Mouse (Mus musculus) heart, embryonic 12.5 days (tissue): ENCODE measurements around the gene Cnot4. TPM values are rescaled to one million over a fixed set of nuclear protein-coding genes. Genes with fewer than 3 reads are reported as not detected.
"Not testable (repeated sequence)": the region's sequence is repeated elsewhere in the genome, so short reads cannot be mapped to it uniquely, and the experiment has no call there.

Experiments
- ATAC-seq: fragments of 200-750 bp; cut with Nextera tagmentation; 2 replicates; pipeline ENCODE4 v1.8.0; 2017; ENCODE audit warnings: moderate TSS enrichment, moderate library complexity; ENCODE audit not compliant: insufficient number of reproducible peaks, low FRiP score
- H3K27ac ChIP-seq: fragments of 300-500 bp; sonication (generic); 2 replicates; pipeline ENCODE4 v1.5.1; 2016; ENCODE audit warnings: mild to moderate bottlenecking, moderate library complexity; ENCODE audit not compliant: poor library complexity, severe bottlenecking
- H3K27me3 ChIP-seq: fragments of 300-500 bp; sonication (generic); replicated peaks from 2 replicates; pipeline ENCODE4 v1.6.1; 2016; ENCODE audit warnings: mild to moderate bottlenecking, moderate library complexity
- H3K36me3 ChIP-seq: fragments of 300-500 bp; sonication (generic); 2 replicates; pipeline ENCODE4 v1.6.1; 2016; ENCODE audit warnings: mild to moderate bottlenecking, moderate library complexity
- H3K4me1 ChIP-seq: fragments of 300-500 bp; sonication (generic); replicated peaks from 2 replicates; pipeline ENCODE4 v1.6.1; 2016; ENCODE audit warnings: mild to moderate bottlenecking
- H3K4me2 ChIP-seq: fragments of 300-500 bp; sonication (generic); 2 replicates; pipeline ENCODE4 v1.6.1; 2016; ENCODE audit warnings: mild to moderate bottlenecking, moderate library complexity
- H3K4me3 ChIP-seq: fragments of 300-500 bp; sonication (generic); 2 replicates; pipeline ENCODE4 v1.5.1; 2016; ENCODE audit warnings: mild to moderate bottlenecking
- H3K9ac ChIP-seq: fragments of 300-500 bp; sonication (generic); 2 replicates; pipeline ENCODE4 v1.6.1; 2016; ENCODE audit warnings: mild to moderate bottlenecking, moderate library complexity
- H3K9me3 ChIP-seq: fragments of 300-500 bp; sonication (generic); replicated peaks from 2 replicates; pipeline ENCODE4 v1.6.1; 2016; ENCODE audit warnings: mild to moderate bottlenecking, moderate library complexity
- WGBS: fragments of 180-500 bp; shearing (Covaris S2); methylation state at CpG from one replicate; pipeline ENCODE4 v1.1.7; 2016; 5-methylcytosine and 5-hydroxymethylcytosine counted together
- polyA plus RNA-seq: library from polyadenylated mRNA; unstranded; fragments of >200 nt; fragmentation: Nextera tagmentation; extraction: Ambion mirVana; gene quantifications from 2 replicates; pipeline ENCODE4 v1.2.1, GENCODE M21; 2016

The Cnot4 gene
- polyA plus RNA-seq = 22.4 and 23.3 TPM in 2 replicates

DNA sequence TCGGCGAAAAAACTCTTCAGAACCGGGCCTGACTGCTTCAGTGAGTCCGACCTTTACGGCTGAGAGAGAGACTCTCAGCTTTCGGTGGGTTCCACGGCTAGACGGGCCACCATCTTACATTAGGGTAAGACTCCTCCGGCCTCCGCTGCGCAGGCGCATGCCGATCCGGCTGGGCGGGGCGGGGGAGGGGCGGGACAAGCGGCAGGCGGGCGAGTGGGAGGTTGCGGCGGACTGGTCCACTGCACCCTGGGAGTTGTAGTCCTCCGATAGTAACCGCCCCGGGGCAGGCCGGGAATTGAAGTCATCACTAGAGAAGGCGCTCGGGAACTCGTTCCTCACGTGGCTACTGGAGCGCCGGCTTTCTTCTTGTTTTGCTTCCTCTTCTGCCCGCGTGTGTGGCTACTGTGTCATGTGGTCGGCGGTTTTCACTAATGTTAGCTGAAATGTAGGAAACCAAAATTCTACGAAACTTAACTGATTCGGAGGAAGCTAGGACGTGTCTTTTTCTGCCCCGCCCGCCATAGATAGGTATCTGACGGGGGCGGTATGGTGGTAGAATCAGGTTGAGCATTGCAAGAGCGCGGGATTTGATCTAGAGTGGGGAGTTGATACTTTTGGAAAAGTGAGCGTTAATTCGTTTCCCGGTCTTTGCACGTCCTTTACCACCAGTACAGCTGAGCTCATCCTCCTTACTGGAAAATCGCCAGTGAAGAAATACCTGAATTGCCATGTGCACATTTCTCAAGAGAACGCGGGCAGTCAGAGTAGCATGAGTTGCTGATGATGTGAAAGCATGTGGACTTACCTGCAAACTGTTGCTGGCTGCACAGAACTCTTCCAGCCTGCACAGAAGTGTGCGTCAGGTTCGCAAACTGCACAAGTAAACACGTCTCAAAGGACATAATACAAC lies at the start of gene Cnot4:
TSS of gene Cnot4 (minus strand) at position 146 of the 910 bp plus-strand sequence.
- Histone ChIP-seq H3K4me3 (peak within 1 kb of the TSS; percentile 88), H3K4me2 (peak within 1 kb of the TSS; percentile 98), H3K27ac (peak within 1 kb of the TSS; percentile 87), H3K4me1 (peaks cover 13% of the 10 kb centered on the region), H3K36me3 (no peaks in the 10 kb centered on the region), H3K9me3 (no peaks in the 10 kb centered on the region), H3K9ac (peak within 1 kb of the TSS; percentile 92), H3K27me3 (no peaks in the 10 kb centered on the region)
- WGBS = under 1% methylated on average over 55 of the region's 55 CpGs
- ATAC-seq = peak; percentile 100

GRCm38 (mm10) chr6:35179299-35179698 lies 45.8 kb upstream of the Cnot4 start:
- not testable (repeated sequence) for H3K4me2 ChIP-seq, H3K36me3 ChIP-seq, H3K4me1 ChIP-seq, H3K9me3 ChIP-seq, H3K27me3 ChIP-seq, H3K27ac ChIP-seq, H3K4me3 ChIP-seq, ATAC-seq, H3K9ac ChIP-seq
- WGBS = 95% methylated on average over 3 of the region's 3 CpGs

DNA sequence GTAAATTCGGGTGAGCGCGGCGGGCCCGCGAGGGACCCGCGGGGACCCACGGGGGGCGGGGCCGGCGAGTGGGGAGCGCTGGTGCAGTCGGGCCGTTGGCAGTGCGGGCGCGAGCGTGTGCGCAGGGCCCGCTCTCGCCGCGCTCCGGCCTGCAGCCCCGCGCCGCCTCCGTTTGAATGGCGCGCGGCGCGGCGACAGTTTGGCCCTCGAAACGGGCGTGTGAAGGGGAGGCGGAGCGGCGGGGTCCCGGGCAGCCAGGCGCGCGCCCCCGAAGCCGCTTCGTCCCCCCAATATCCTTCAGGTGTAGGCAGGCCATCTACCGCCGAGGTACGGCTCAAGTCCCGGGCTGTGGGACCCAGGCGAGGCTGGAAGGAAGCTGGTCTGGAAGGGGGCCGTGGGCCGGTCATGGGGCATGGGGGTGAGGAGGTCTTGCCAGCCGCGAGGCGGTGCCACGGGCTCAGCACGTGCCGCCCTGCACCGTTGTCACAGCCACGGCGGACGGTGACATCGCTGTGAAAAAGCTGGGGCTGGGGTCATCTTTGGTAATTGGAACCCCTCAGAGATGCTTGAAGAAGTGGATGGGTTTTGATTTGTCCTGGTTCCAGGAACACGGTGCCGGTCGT lies 44.2 kb upstream of the Cnot4 start:
- no peaks in the 10 kb centered on the region for H3K36me3 ChIP-seq
- peak; percentile 74 for ATAC-seq
- no peaks in the 10 kb centered on the region for H3K27me3 ChIP-seq
- peak overlapping the region; percentile 97 for H3K9ac ChIP-seq
- peak overlapping the region; percentile 95 for H3K27ac ChIP-seq
- H3K4me3 ChIP-seq = peak overlapping the region; percentile 90
- WGBS = under 1% methylated on average over 64 of the region's 69 CpGs
- H3K4me2 ChIP-seq = peak overlapping the region; percentile 91
- no peaks in the 10 kb centered on the region for H3K9me3 ChIP-seq
- peaks cover 9% of the 10 kb centered on the region for H3K4me1 ChIP-seq

DNA sequence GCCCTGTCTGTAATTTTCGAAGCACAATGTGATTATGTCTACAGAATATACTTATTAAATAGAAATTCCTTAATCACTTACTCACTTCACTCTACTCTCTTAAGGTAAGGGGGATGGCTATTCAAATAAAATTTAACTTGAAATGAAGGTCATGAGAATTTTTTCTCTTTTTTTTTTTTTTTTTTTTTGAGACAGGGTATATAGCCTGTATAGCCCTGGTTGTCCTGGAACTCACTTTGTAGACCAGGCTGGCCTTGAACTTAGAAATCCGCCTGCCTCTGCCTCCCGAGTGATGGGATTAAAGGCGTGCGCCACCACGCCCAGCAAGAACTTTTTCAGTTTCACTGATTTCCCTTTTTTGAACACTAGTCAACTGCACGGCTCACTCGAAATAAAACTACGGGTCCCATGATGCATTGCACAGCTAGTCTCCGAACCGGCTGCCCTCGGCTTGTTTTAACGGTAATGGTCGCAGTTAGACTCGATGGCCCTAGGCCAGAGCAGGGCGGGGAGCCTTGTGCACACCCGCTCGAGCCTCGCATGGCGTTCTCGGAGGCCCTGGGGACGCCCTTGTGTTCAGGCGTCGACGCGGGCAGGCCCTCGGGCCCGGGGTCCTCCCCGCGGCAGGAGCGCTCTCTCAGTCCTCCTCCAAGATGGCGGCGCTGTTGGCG lies 43.6 kb upstream of the Cnot4 start, which contains the start of gene Nup205:
TSS of gene Nup205 (plus strand) at position 443 of the 671 bp plus-strand sequence.
- H3K27ac ChIP-seq = peak within 1 kb of the TSS; percentile 95
- ATAC-seq = peak; percentile 91
- peaks cover 8% of the 10 kb centered on the region for H3K4me1 ChIP-seq
- H3K27me3 ChIP-seq = no peaks in the 10 kb centered on the region
- WGBS = 3% methylated on average over 34 of the region's 34 CpGs
- peak within 1 kb of the TSS; percentile 97 for H3K9ac ChIP-seq
- H3K9me3 ChIP-seq = no peaks in the 10 kb centered on the region
- peak within 1 kb of the TSS; percentile 91 for H3K4me2 ChIP-seq
- H3K4me3 ChIP-seq = peak within 1 kb of the TSS; percentile 90
- no peaks in the 10 kb centered on the region for H3K36me3 ChIP-seq

DNA sequence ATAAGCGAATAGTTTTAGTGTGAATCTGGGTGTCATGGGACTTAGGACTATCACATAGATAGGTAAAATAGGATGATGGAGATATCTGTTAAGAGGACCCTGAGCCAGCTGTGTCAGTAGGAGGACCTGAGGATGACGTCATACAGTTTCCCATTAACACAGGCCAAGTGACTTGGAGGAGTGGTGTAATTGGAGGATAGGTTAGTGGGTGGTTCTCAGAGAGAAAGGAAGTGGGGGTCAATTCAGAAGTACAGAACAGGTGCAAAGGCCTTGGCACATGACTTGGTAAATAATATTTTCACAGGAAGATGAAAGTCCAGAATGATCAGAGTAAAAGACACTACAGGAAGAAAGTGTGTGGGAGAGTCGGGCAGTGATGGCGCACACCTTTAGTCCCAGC lies 39.7 kb upstream of the Cnot4 start:
- ATAC-seq = no peak
- no peak overlapping the region for H3K9ac ChIP-seq
- H3K9me3 ChIP-seq = peaks cover 3% of the 10 kb centered on the region; the same call in 1 of the 2 replicates
- WGBS = 76% methylated on average over 4 of the region's 4 CpGs
- no peak overlapping the region for H3K4me2 ChIP-seq
- H3K27ac ChIP-seq = no peak overlapping the region
- H3K27me3 ChIP-seq = no peaks in the 10 kb centered on the region
- H3K36me3 ChIP-seq = no peaks in the 10 kb centered on the region
- no peaks in the 10 kb centered on the region for H3K4me1 ChIP-seq
- no peak overlapping the region for H3K4me3 ChIP-seq

GRCm38 (mm10) chr6:35172028-35172427 lies 38.5 kb upstream of the Cnot4 start:
- not testable (repeated sequence) for H3K27ac ChIP-seq, H3K4me3 ChIP-seq, H3K4me1 ChIP-seq, H3K27me3 ChIP-seq, H3K4me2 ChIP-seq, H3K9me3 ChIP-seq, H3K36me3 ChIP-seq, ATAC-seq, H3K9ac ChIP-seq
- WGBS = 62% methylated on average over 3 of the region's 3 CpGs

- H3K4me2 ChIP-seq = no peak overlapping the region
- WGBS = 43% methylated on average over 4 of the region's 4 CpGs
These were observed 35.7 kb upstream of the Cnot4 start for GRCm38 (mm10) chr6:35169250-35169649.

DNA sequence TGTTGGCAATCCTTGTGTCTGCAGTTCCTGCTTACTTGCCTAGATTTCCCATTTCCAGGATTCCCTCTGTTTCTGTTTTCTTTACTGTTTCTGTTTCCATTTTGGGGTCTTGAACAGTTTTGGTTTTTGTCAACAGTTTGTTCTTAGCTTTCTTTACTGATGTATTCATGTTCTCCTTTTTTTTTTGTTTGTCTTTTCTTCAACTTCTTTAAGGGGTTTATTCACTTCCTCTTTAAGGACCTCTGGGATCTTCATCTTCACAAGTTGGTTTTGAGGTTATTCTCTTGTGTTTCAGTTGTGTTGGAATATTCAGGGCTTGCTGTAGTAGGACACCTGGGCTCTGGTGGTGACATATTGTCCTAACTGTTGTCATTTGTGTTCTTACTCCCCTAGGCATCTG lies 21.0 kb upstream of the Cnot4 start:
- H3K9ac ChIP-seq = no peak overlapping the region
- no peak overlapping the region for H3K27ac ChIP-seq
- no peak overlapping the region for H3K4me2 ChIP-seq
- H3K4me3 ChIP-seq = no peak overlapping the region
- no peaks in the 10 kb centered on the region for H3K9me3 ChIP-seq
- H3K27me3 ChIP-seq = no peaks in the 10 kb centered on the region
- no peak for ATAC-seq
- no peaks in the 10 kb centered on the region for H3K36me3 ChIP-seq
- no peaks in the 10 kb centered on the region; the same call in 1 of the 2 replicates for H3K4me1 ChIP-seq

More at GRCm38 (mm10) chr6:35169250-35169649, 35.7 kb upstream of the Cnot4 start:
- H3K9me3 ChIP-seq = peaks cover 3% of the 10 kb centered on the region; the same call in 1 of the 2 replicates
- no peaks in the 10 kb centered on the region for H3K4me1 ChIP-seq
- no peaks in the 10 kb centered on the region for H3K27me3 ChIP-seq
- no peak overlapping the region for H3K4me3 ChIP-seq
- no peak for ATAC-seq
- no peak overlapping the region for H3K27ac ChIP-seq
- H3K9ac ChIP-seq = no peak overlapping the region
- no peaks in the 10 kb centered on the region for H3K36me3 ChIP-seq

- 53% methylated on average over 3 of the region's 3 CpGs for WGBS
- Histone ChIP-seq H3K36me3 (no peaks in the 10 kb centered on the region), H3K9me3 (peaks cover 14% of the 10 kb centered on the region), H3K4me1 (no peaks in the 10 kb centered on the region), H3K27me3 (no peaks in the 10 kb centered on the region), H3K4me3 (no peak overlapping the region), H3K4me2 (no peak overlapping the region), H3K27ac (no peak overlapping the region), H3K9ac (no peak overlapping the region)
- ATAC-seq = no peak
These were observed 14.3 kb upstream of the Cnot4 start for GRCm38 (mm10) chr6:35147726-35148422.

DNA sequence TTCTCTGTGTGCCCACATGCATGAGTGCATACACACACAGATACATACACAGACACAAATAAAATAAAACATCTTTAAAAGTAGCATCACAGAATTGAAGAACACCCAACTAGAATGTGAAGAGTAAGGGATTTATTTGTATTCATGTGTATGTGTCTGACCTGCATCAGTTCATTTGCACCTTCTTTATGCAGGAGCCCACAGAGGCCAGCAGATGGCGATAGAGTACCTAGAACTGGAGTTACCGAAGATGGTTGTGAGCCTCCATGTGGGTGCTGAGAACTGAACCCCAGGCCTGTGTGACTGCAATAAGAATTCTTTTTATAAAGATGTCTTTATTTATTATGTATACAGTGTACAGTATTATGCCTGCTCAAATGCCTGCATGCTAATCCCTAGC lies 12.0 kb upstream of the Cnot4 start:
- 82% methylated on average over 2 of the region's 2 CpGs for WGBS
- ATAC-seq = no peak

More for the DNA sequence above, 12.0 kb upstream of the Cnot4 start:
- Histone ChIP-seq H3K9ac (no peak overlapping the region), H3K4me2 (no peak overlapping the region), H3K27ac (no peak overlapping the region), H3K4me3 (no peak overlapping the region), H3K4me1 (no peaks in the 10 kb centered on the region), H3K27me3 (no peaks in the 10 kb centered on the region), H3K9me3 (peaks cover 14% of the 10 kb centered on the region), H3K36me3 (no peaks in the 10 kb centered on the region)
